Mouse (Mus musculus): ENCODE results near the gene Atp23. TPM values are rescaled to one million over a fixed set of nuclear protein-coding genes. Genes with fewer than 3 reads are reported as not detected.

The Atp23 gene
- polyA plus RNA-seq, 1 experiment from 2014 or later, result 13.8 TPM

- Histone ChIP-seq H3K27me3 (ENCODE audit: control insufficient read depth, insufficient read depth, low read depth, low read length) (no peaks in the 10 kb centered on the region), H3K36me3 (ENCODE audit: control insufficient read depth, insufficient read depth, low read length) (no peaks in the 10 kb centered on the region), H3K4me2 (ENCODE audit: low read depth, low read length) (no peak overlapping the region), H3K4me1 (replicated peaks; ENCODE audit: control insufficient read depth, insufficient read depth, low read length) (peaks cover 56% of the 10 kb centered on the region), H3K9ac (ENCODE audit: low read length) (no peak overlapping the region; the same call in 1 of the 2 replicates), H3K4me3 (ENCODE audit: low read length) (no peak overlapping the region), H3K9me3 (ENCODE audit: control insufficient read depth, low read length) (no peaks in the 10 kb centered on the region), H3K27ac (ENCODE audit: low read length) (peak overlapping the region; percentile 90)
- peak; percentile 40 for ATAC-seq (ENCODE audit: low read depth)
- 45% methylated on average over 8 of the region's 8 CpGs for WGBS
Measured at GRCm38 (mm10) chr10:126931123-126931759, 30.1 kb upstream of the Atp23 start.

GRCm38 (mm10) chr10:126930270-126931121 is 29.3 kb upstream of the Atp23 start:
- Histone ChIP-seq H3K4me1 (replicated peaks; ENCODE audit: control insufficient read depth, insufficient read depth, low read length) (peaks cover 50% of the 10 kb centered on the region), H3K27ac (ENCODE audit: low read length) (peak overlapping the region; percentile 90), H3K36me3 (ENCODE audit: control insufficient read depth, insufficient read depth, low read length) (no peaks in the 10 kb centered on the region), H3K4me2 (ENCODE audit: low read depth, low read length) (peak overlapping the region; percentile 3; the same call in 1 of the 2 replicates), H3K4me3 (ENCODE audit: low read length) (no peak overlapping the region), H3K9ac (ENCODE audit: low read length) (peak overlapping the region; percentile 36), H3K27me3 (ENCODE audit: control insufficient read depth, insufficient read depth, low read depth, low read length) (no peaks in the 10 kb centered on the region), H3K9me3 (ENCODE audit: control insufficient read depth, low read length) (no peaks in the 10 kb centered on the region)
- WGBS, result 23% methylated on average over 15 of the region's 15 CpGs
- ATAC-seq (ENCODE audit: low read depth), result peak; percentile 79

GRCm38 (mm10) chr10:126929543-126929942 is 28.4 kb upstream of the Atp23 start:
- no peak for ATAC-seq (ENCODE audit: low read depth)
- WGBS, result 41% methylated on average over 3 of the region's 3 CpGs
- H3K27ac ChIP-seq (ENCODE audit: low read length), result peak overlapping the region; percentile 94
- no peaks in the 10 kb centered on the region for H3K27me3 ChIP-seq (ENCODE audit: control insufficient read depth, insufficient read depth, low read depth, low read length)
- no peaks in the 10 kb centered on the region for H3K36me3 ChIP-seq (ENCODE audit: control insufficient read depth, insufficient read depth, low read length)
- H3K4me2 ChIP-seq (ENCODE audit: low read depth, low read length), result no peak overlapping the region
- H3K4me1 ChIP-seq (replicated peaks; ENCODE audit: control insufficient read depth, insufficient read depth, low read length), result peaks cover 47% of the 10 kb centered on the region
- H3K4me3 ChIP-seq (ENCODE audit: low read length), result no peak overlapping the region
- no peaks in the 10 kb centered on the region for H3K9me3 ChIP-seq (ENCODE audit: control insufficient read depth, low read length)
- H3K9ac ChIP-seq (ENCODE audit: low read length), result no peak overlapping the region

GRCm38 (mm10) chr10:126928819-126929206 is 27.7 kb upstream of the Atp23 start:
- Histone ChIP-seq H3K9me3 (ENCODE audit: control insufficient read depth, low read length) (no peaks in the 10 kb centered on the region), H3K36me3 (ENCODE audit: control insufficient read depth, insufficient read depth, low read length) (no peaks in the 10 kb centered on the region), H3K4me3 (ENCODE audit: low read length) (peak overlapping the region; percentile 62), H3K4me2 (ENCODE audit: low read depth, low read length) (peak overlapping the region; percentile 91), H3K9ac (ENCODE audit: low read length) (peak overlapping the region; percentile 81), H3K27ac (ENCODE audit: low read length) (peak overlapping the region; percentile 94), H3K27me3 (ENCODE audit: control insufficient read depth, insufficient read depth, low read depth, low read length) (no peaks in the 10 kb centered on the region), H3K4me1 (replicated peaks; ENCODE audit: control insufficient read depth, insufficient read depth, low read length) (peaks cover 47% of the 10 kb centered on the region)
- no peak for ATAC-seq (ENCODE audit: low read depth)
- WGBS, result 15% methylated on average over 12 of the region's 12 CpGs

GRCm38 (mm10) chr10:126928011-126928818 is 27.1 kb upstream of the Atp23 start:
- Histone ChIP-seq H3K9ac (ENCODE audit: low read length) (peak overlapping the region; percentile 81), H3K9me3 (ENCODE audit: control insufficient read depth, low read length) (no peaks in the 10 kb centered on the region), H3K4me1 (replicated peaks; ENCODE audit: control insufficient read depth, insufficient read depth, low read length) (peaks cover 47% of the 10 kb centered on the region), H3K4me2 (ENCODE audit: low read depth, low read length) (peak overlapping the region; percentile 91), H3K27me3 (ENCODE audit: control insufficient read depth, insufficient read depth, low read depth, low read length) (no peaks in the 10 kb centered on the region), H3K4me3 (ENCODE audit: low read length) (peak overlapping the region; percentile 62), H3K36me3 (ENCODE audit: control insufficient read depth, insufficient read depth, low read length) (no peaks in the 10 kb centered on the region), H3K27ac (ENCODE audit: low read length) (peak overlapping the region; percentile 94)
- ATAC-seq (ENCODE audit: low read depth), result peak; percentile 80
- 1% methylated on average over 39 of the region's 39 CpGs for WGBS

- WGBS, result 29% methylated on average over 11 of the region's 11 CpGs
- Histone ChIP-seq H3K27ac (ENCODE audit: low read length) (peak overlapping the region; percentile 94), H3K4me3 (ENCODE audit: low read length) (peak overlapping the region; percentile 62), H3K4me2 (ENCODE audit: low read depth, low read length) (peak overlapping the region; percentile 91), H3K9me3 (ENCODE audit: control insufficient read depth, low read length) (no peaks in the 10 kb centered on the region), H3K36me3 (ENCODE audit: control insufficient read depth, insufficient read depth, low read length) (no peaks in the 10 kb centered on the region), H3K9ac (ENCODE audit: low read length) (peak overlapping the region; percentile 81), H3K4me1 (replicated peaks; ENCODE audit: control insufficient read depth, insufficient read depth, low read length) (peaks cover 47% of the 10 kb centered on the region), H3K27me3 (ENCODE audit: control insufficient read depth, insufficient read depth, low read depth, low read length) (no peaks in the 10 kb centered on the region)
- no peak for ATAC-seq (ENCODE audit: low read depth)
Measured at GRCm38 (mm10) chr10:126927101-126927961, 26.2 kb upstream of the Atp23 start.

- H3K4me2 ChIP-seq (ENCODE audit: low read depth, low read length), result no peak overlapping the region
- no peak overlapping the region for H3K4me3 ChIP-seq (ENCODE audit: low read length)
- peaks cover 34% of the 10 kb centered on the region for H3K4me1 ChIP-seq (replicated peaks; ENCODE audit: control insufficient read depth, insufficient read depth, low read length)
- no peaks in the 10 kb centered on the region for H3K9me3 ChIP-seq (ENCODE audit: control insufficient read depth, low read length)
- ATAC-seq (ENCODE audit: low read depth), result no peak
- no peaks in the 10 kb centered on the region for H3K36me3 ChIP-seq (ENCODE audit: control insufficient read depth, insufficient read depth, low read length)
- H3K27ac ChIP-seq (ENCODE audit: low read length), result no peak overlapping the region
- no peak overlapping the region for H3K9ac ChIP-seq (ENCODE audit: low read length)
- H3K27me3 ChIP-seq (ENCODE audit: control insufficient read depth, insufficient read depth, low read depth, low read length), result no peaks in the 10 kb centered on the region
Measured at GRCm38 (mm10) chr10:126925391-126925790, 24.2 kb upstream of the Atp23 start.

- Histone ChIP-seq H3K4me1 (replicated peaks; ENCODE audit: control insufficient read depth, insufficient read depth, low read length) (peaks cover 21% of the 10 kb centered on the region), H3K27me3 (ENCODE audit: control insufficient read depth, insufficient read depth, low read depth, low read length) (no peaks in the 10 kb centered on the region), H3K9ac (ENCODE audit: low read length) (no peak overlapping the region), H3K4me2 (ENCODE audit: low read depth, low read length) (no peak overlapping the region), H3K9me3 (ENCODE audit: control insufficient read depth, low read length) (peaks cover 6% of the 10 kb centered on the region), H3K4me3 (ENCODE audit: low read length) (no peak overlapping the region), H3K27ac (ENCODE audit: low read length) (no peak overlapping the region), H3K36me3 (ENCODE audit: control insufficient read depth, insufficient read depth, low read length) (no peaks in the 10 kb centered on the region)
- no peak for ATAC-seq (ENCODE audit: low read depth)
- 45% methylated on average over 3 of the region's 3 CpGs for WGBS
Measured at GRCm38 (mm10) chr10:126924087-126924486, 22.9 kb upstream of the Atp23 start.
